Mouse (Mus musculus) embryo, embryonic 11.5 days (tissue): ENCODE measurements around the gene Plxnc1.

ENCODE experiments used
- DNase-seq: peaks from one replicate; pipeline ENCODE4 v3.0.0-alpha.2; 2012; ENCODE audit warnings: low read depth, low spot score

Plxnc1 gene

GRCm38 (mm10) chr10:94944691-94945205 is at the start of gene Plxnc1:
Gene Plxnc1 (minus strand): TSS chr10:94944835.
- no peak for DNase-seq

GRCm38 (mm10) chr10:94992127-94992526 is 47.5 kb upstream of the Plxnc1 start:
- peak; percentile 71 for DNase-seq

- peak; percentile 59 for DNase-seq
Observed at GRCm38 (mm10) chr10:94991564-94992097, 47.0 kb upstream of the Plxnc1 start.

GRCm38 (mm10) chr10:94990768-94991563 is 46.3 kb upstream of the Plxnc1 start:
- no peak for DNase-seq

- no peak for DNase-seq
Observed at GRCm38 (mm10) chr10:94989321-94989720, 44.7 kb upstream of the Plxnc1 start.

GRCm38 (mm10) chr10:94985103-94985502 is 40.5 kb upstream of the Plxnc1 start:
- DNase-seq = no peak

GRCm38 (mm10) chr10:94982528-94982927 is 37.9 kb upstream of the Plxnc1 start:
- DNase-seq = no peak

- no peak for DNase-seq
Observed at GRCm38 (mm10) chr10:94981466-94982138, 37.0 kb upstream of the Plxnc1 start.

- no peak for DNase-seq
Observed at GRCm38 (mm10) chr10:94978265-94978822, 33.7 kb upstream of the Plxnc1 start.

- no peak for DNase-seq
Observed at GRCm38 (mm10) chr10:94976329-94976728, 31.7 kb upstream of the Plxnc1 start.

GRCm38 (mm10) chr10:94975099-94975496 is 30.5 kb upstream of the Plxnc1 start:
- DNase-seq = no peak

- DNase-seq = no peak
Observed at GRCm38 (mm10) chr10:94974345-94975098, 29.9 kb upstream of the Plxnc1 start.

GRCm38 (mm10) chr10:94971625-94972161 is 27.1 kb upstream of the Plxnc1 start:
- no peak for DNase-seq

- DNase-seq = no peak
Observed at GRCm38 (mm10) chr10:94970221-94970620, 25.6 kb upstream of the Plxnc1 start.

- DNase-seq = no peak
Observed at GRCm38 (mm10) chr10:94967468-94967867, 22.8 kb upstream of the Plxnc1 start.

GRCm38 (mm10) chr10:94966789-94967188 is 22.2 kb upstream of the Plxnc1 start:
- DNase-seq = no peak

GRCm38 (mm10) chr10:94965093-94965492 is 20.5 kb upstream of the Plxnc1 start:
- DNase-seq = no peak

- DNase-seq = no peak
Observed at GRCm38 (mm10) chr10:94962005-94962404, 17.4 kb upstream of the Plxnc1 start.

- DNase-seq = no peak
Observed at GRCm38 (mm10) chr10:94961283-94961682, 16.6 kb upstream of the Plxnc1 start.

- peak; percentile 69 for DNase-seq
Observed at GRCm38 (mm10) chr10:94958311-94958710, 13.7 kb upstream of the Plxnc1 start.

- DNase-seq = no peak
Observed at GRCm38 (mm10) chr10:94957705-94958104, 13.1 kb upstream of the Plxnc1 start.
